Mouse (Mus musculus) cerebellum, adult 9-11 months (tissue): ENCODE data around the gene Jpt2.

Experiments
- DNase-seq: peaks from one replicate; pipeline ENCODE4 v3.0.0; 2022

Jpt2 gene

DNA sequence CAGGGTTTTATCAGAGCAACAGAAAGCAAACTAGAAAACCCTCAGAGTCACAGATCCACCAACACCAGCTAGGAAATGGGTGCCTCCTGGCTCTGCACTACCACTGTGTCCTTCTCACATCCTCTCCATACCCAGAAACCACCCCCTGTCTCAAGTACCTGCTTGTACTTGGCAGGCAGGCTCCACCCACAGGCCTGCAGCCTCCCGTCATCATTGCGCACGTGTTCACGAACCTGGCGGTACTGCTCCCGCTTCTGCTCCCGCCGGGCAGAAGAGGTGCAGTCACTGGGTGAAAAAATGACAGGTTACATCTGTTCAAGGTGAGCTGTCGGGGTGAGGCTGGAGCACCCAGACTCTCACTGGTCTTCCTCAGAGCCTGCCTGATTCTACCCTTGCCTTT is 56.7 kb downstream of the Jpt2 start:
- no peak for DNase-seq

DNA sequence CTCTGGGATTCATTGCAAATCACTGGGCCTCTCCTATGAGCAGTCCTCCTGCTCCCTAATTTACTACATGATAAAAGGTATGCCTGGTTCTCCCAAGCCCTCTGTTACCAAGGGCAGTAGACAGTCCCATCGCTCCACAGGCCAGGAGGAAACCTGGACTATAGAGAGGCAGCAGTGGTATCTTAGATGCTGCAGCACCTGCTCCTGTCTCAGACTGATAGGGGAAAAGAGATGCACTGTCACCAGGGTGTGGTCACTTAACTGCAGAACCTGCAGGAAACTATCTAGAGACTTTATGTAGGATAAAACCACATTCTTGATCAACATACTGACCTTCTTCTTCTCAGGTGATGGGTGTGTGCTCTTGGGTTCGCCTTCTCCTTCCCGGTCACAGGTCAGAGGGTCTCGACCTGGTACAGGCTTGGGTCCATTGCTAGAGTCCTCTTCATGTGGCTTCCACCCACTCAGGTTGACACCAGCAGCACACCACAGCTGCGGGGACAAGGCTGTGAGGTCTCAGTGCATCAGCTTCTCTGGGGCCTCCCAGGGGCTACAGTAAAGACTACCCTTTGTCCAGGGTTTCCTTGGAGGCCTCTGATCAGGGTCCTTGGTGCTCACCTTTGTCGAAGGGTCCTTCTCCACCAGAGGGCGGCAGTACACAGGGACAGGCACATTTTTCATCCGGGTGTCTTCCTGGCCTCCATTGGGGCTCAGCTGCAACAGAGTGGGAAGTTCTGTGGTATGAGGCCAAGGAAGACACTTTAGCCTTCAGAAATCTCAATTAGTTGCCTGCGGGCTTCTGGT is 57.6 kb downstream of the Jpt2 start:
- DNase-seq = peak; percentile 26

DNA sequence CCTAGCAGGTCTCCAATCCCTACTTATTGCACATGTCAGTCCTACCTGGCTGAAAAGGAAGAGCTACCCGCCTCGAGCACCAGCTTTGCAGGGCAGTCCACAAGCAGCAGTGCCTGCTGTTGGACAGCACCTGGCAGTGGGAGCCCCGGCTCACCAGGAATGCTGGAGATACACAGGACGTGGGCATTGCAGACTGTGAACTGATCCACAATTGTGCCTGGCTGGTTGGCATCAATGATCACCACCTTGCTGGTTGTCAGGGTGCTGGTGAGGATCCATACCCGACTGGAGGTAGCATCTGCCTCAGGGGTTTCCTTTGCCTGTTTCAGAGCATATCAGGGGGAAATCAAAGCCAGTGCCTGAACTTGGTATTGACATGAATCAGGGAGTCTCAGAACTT is 58.4 kb downstream of the Jpt2 start:
- no peak for DNase-seq

- no peak for DNase-seq
These were observed 60.5 kb downstream of the Jpt2 start for GRCm38 (mm10) chr17:24900014-24900413.

GRCm38 (mm10) chr17:24899153-24899552 is 61.3 kb downstream of the Jpt2 start:
- no peak for DNase-seq

DNA sequence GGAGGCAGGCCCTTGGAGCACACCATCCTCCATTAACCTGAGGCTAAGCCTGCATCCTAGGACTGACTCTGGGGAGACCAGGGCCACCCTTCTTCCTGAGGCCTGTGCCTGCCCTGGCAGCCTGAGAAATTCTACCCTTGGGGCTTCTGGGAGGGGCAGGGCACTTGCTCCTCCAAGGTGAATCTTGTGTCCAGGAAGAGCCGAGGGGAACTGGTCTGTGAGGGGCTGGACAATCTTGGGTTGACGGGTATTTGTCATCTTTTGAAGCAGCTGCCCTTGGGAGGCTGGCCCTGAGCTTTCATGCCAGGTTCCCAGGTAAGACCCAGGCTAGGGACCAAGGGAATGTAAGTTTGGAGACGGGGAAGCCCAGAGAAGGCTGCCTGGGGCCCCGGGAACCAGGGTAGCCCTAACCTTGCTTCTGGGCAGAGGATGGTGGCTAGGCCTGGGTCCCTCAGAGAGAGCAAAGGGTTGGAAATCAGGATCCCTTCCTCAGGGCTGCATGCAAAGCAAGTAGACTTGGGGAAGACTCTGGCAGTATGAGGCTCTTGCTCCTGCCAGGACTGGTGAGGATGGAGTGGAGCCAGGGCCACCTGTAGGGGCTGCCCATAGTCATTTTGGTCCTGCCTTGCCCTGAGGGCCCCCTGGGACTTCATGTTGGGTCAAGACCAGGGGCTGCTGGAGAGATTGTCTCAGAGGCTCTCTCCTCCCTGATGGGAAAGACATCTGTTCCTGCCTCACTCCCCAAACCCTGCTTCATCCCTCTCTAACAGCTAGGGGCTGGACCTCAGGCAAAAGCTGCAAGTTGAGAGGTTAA is 62.2 kb downstream of the Jpt2 start:
- peak; percentile 56 for DNase-seq

- no peak for DNase-seq
These were observed 62.9 kb downstream of the Jpt2 start for GRCm38 (mm10) chr17:24897600-24897999.

- peak; percentile 52 for DNase-seq
These were observed 63.6 kb downstream of the Jpt2 start for GRCm38 (mm10) chr17:24896993-24897269.

- DNase-seq = peak; percentile 82
These were observed 64.1 kb downstream of the Jpt2 start, which contains the start of gene Nme3 for GRCm38 (mm10) chr17:24896241-24896992. Gene Nme3, plus strand, starts transcription at chr17:24896500.

GRCm38 (mm10) chr17:24895571-24896240 is 64.8 kb downstream of the Jpt2 start:
- no peak for DNase-seq

- peak; percentile 85 for DNase-seq
These were observed 65.4 kb downstream of the Jpt2 start, which contains the start of the genes Eme2 and Mrps34 for GRCm38 (mm10) chr17:24894995-24895547. Gene Eme2, minus strand, starts transcription at chr17:24895087. Gene Mrps34, plus strand, starts transcription at chr17:24895116.

GRCm38 (mm10) chr17:24894061-24894994 is 66.2 kb downstream of the Jpt2 start:
- DNase-seq = peak; percentile 43

- peak; percentile 52 for DNase-seq
These were observed 67.2 kb downstream of the Jpt2 start for GRCm38 (mm10) chr17:24893276-24893675.

DNA sequence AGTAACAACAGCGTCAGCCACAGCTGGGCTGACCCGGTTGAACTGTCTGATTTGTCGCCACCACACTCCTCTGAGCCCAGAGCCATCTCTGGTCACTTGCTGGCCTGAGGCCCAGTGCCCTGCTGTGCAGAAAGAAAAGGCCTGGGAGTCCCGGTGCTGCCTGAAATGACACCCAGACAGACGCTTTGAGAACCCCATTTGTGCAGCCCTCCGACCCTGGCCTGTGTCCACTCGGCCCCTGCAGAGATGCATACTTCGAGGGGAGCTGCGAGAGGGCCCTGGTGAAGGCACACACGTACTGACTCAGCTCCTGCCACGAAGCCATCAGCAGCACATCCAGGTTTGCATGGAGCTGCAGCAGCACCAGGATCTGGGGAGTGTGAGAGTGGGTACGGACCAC is 67.7 kb downstream of the Jpt2 start:
- peak; percentile 65 for DNase-seq

DNA sequence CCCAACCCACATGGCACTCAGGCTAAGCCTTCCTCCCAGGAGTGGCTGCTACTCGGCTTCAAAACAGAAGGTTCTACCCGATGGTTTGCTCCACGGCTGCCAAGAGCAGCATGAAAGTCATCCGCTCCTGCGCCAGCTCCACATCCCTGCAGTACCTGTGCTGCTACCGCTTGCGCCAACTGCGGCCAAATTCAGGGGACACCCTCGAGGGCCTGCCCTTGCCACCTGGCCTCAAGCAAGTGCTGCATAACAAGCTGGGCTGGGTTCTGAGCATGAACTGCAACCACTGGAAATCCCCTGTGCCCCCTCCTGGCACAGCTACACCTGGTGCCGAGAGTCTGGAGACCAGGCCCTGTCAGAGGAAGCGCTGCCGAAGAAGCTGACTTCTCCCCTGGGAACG is 69.2 kb downstream of the Jpt2 start:
- DNase-seq = peak; percentile 88

DNA sequence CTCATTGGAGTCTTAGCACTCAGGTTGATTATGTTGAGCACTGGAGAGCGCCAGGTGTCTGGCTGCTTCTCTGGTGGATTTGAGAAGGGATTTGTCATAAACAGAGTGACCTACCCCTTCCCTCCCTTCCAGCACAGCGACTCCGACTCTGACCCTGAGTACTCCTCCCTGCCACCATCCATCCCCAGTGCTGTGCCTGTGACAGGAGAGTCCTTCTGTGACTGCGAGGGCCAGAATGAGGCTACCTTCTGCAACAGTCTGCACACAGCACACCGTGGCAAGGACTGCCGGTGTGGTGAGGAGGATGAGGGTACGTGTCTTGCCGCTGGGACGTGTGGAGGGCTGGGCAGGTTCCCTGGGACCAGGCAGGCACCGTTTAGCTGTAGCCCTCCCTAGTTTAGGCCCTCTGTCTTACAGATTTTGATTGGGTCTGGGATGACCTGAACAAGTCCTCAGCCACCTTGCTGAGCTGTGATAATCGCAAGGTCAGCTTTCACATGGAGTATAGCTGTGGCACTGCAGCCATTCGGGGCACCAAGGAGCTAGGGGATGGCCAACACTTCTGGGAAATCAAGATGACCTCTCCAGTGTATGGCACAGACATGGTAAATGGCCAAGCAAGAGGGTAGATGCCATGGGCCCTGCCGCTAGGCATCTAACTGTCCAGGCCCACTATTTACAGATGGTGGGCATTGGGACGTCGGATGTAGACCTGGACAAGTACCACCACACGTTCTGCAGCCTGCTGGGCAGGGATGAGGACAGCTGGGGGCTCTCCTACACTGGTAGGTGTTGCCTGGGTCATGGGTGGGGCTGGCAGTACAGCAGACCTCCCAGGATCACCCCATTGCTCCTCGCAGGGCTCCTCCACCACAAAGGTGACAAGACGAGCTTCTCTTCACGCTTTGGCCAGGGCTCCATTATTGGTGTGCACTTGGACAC is 70.1 kb downstream of the Jpt2 start:
- DNase-seq = no peak

GRCm38 (mm10) chr17:24888862-24889261 is 71.6 kb downstream of the Jpt2 start:
- DNase-seq = peak; percentile 27
